Mouse (Mus musculus) lung, postnatal 10 days (tissue): ENCODE measurements around the gene Gpr84.

Source experiments
- DNase-seq: peaks from one replicate; pipeline ENCODE4 v3.0.0; 2021

Gpr84 gene

DNA sequence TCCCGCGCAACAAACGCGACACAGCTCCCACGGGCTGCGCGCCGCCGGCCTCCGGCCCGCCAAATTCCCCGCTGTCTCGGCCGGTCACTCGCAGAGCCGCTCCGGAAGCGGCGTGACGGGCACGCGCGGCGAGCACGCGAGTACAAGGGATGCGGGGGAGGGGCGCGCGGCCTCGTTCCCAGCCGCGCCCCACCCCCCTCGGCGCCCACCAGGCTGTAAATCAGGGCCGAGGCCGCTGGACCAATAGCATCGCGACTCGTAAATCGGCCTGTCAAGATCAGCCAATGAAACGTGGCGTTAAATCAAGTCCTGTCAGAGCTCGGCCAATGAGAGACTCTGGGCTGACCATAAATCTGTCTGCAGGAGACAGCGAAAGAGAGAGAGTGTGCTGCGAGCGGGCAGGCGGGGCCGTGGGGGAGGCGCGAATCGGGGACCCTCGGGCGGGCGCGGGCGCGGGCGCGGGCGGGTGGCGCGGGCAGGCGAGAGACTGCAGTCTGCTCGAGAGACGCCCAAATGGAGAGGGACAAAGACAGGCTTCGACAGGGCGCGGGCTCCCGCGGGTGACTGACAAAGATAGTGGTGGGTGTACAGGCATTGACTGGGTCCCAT is 5.2 kb downstream of the Gpr84 start:
- DNase-seq, result peak; percentile 97

GRCm38 (mm10) chr15:103304616-103304969 is 5.8 kb downstream of the Gpr84 start:
- DNase-seq, result no peak

- no peak for DNase-seq
Observed at GRCm38 (mm10) chr15:103303916-103304615, 6.3 kb downstream of the Gpr84 start.

GRCm38 (mm10) chr15:103302341-103303021 is 7.9 kb downstream of the Gpr84 start:
- DNase-seq, result no peak

DNA sequence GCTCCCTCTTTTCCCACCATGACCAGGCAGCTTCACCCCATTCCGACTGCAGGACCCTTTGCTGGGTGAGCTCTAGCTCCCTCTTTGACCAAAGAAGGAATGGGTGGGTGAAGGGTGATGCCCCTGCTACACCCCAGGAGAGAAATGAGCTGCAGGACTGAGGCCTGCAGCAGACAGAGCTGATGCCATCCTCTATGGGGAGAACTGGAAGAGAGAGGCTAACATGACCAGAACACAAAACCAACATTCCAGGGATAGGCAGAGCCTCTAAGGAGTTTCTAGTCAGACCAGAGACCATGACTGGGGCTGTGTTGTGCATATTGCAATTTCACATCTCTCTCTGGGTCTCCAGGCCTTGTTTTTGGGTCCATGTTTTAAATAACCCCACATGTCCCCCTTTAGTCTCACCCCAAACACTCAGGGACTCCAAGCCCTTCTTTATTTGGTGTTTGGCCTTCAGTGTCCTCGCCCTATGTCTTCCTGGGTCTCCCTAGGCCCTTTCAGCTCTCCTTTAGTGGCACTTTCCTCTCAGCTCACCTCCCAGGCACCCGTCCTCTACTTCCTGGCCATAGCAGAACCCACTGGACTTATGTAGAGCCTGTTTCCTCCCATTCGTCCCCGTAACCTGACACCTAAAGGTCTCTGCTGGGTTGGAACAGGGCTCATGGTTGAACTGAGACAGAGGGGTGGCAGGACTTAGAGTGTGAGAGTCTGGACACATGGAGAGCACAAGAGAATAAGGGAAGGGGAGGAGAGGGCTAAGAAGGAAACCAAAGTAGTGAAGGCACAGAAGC is 8.7 kb downstream of the Gpr84 start:
- DNase-seq, result no peak

DNA sequence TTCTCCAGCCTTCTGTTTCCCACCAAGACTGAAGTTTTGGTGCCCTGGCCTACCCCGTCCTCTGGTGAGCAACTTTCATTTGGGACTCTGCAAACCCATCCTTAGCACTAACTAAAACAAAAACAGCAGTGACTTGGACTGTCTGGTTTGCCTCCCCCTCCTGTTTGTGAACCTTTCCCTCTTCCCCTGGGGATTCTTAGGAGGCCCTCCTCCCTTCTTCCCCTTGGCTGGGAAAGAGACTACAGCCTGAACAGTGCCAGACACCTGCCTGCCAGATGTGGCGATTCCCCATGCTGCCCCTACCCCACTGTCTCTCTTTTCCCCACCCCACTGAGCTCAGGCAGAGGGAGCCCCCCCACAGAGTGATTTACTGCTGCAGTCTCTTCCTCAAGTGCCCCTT is 9.4 kb downstream of the Gpr84 start:
- DNase-seq, result no peak

- no peak for DNase-seq
Observed at GRCm38 (mm10) chr15:103300560-103300959, 9.9 kb downstream of the Gpr84 start.

GRCm38 (mm10) chr15:103300067-103300471 is 10.3 kb downstream of the Gpr84 start:
- DNase-seq, result peak; percentile 18

DNA sequence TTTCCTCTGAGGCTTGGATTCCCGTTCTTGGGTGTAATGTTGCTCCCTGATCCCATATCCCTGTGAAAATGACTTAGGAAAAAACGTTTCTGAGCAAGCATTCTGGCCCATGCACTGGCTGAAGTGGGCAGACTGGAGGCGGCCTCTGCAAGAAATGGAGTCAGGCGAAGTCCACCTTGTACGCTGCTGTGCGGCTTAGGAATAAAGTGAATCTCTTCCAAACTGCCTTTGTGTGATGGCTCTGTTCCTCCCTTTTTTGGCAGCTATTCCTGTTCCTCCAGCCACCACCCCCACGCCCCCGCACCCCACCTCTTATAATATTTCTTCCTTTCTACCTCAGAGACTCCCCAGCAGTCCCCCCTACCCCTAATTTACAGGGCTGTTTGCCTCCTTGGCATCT is 10.8 kb downstream of the Gpr84 start:
- DNase-seq, result no peak

DNA sequence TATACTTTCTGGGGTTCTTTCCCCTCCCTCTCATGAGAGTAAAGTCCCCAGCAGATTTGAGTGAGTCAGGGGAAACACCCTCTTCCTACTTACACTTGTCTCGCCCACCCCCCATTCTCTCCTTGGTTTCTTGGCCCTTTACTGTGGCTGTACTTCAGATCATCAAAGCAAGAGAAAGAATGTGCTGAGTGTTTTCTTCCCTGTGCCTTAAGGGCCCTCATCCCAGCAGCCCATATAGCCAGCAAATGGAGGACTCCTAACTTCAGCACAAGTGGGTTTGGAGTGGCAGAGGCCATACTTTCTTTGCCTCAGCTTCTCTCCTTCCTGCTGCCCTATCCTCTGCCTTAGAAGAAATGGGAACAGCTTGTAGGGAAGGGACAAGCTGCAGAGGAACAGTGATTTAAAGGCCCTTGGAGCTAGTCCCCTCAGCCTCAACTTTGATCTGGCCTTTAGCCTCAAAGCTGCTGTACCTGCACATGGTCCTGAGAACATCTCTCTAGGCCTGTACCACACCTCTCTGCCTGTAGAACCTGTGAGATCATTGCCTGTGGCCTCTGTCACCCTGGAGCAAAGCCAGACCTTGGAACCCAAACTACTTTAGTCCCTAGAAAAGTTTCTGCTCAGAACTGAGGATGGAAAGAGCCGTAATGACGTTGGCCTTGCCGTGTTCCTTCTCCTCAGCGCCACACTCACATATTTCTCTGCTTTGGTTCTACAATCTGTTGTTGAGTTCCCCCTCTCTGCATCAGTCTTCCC is 11.4 kb downstream of the Gpr84 start:
- peak; percentile 33 for DNase-seq

- no peak for DNase-seq
Observed at GRCm38 (mm10) chr15:103298026-103298425, 12.4 kb downstream of the Gpr84 start.

- no peak for DNase-seq
Observed at GRCm38 (mm10) chr15:103297313-103297712, 13.1 kb downstream of the Gpr84 start.

GRCm38 (mm10) chr15:103295851-103296250 is 14.6 kb downstream of the Gpr84 start:
- DNase-seq, result no peak

- DNase-seq, result no peak
Observed at GRCm38 (mm10) chr15:103294649-103295048, 15.8 kb downstream of the Gpr84 start.

GRCm38 (mm10) chr15:103293375-103293774 is 17.0 kb downstream of the Gpr84 start:
- DNase-seq, result no peak

- DNase-seq, result no peak
Observed at GRCm38 (mm10) chr15:103292673-103293345, 17.6 kb downstream of the Gpr84 start.

GRCm38 (mm10) chr15:103290843-103291242 is 19.6 kb downstream of the Gpr84 start:
- DNase-seq, result no peak

DNA sequence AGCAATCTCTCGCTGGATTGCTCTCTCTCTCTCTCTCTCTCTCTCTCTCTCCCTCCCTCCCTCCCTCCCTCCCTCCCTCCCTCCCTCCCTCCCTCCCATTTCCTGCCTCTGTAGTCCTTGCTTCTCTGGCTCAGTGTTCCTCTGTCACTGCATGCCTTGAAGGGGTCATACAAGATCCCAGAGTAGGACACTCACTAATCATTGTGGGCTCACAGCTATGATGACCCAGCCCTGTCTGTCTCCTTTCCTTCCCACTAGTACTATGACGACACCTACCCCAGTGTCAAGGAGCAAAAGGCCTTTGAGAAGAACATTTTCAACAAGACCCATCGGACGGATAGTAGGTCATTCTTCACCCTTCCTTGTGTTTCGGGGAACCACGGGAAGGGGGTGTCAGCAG is 20.0 kb downstream of the Gpr84 start:
- no peak for DNase-seq

GRCm38 (mm10) chr15:103289600-103289999 is 20.8 kb downstream of the Gpr84 start:
- DNase-seq, result no peak

DNA sequence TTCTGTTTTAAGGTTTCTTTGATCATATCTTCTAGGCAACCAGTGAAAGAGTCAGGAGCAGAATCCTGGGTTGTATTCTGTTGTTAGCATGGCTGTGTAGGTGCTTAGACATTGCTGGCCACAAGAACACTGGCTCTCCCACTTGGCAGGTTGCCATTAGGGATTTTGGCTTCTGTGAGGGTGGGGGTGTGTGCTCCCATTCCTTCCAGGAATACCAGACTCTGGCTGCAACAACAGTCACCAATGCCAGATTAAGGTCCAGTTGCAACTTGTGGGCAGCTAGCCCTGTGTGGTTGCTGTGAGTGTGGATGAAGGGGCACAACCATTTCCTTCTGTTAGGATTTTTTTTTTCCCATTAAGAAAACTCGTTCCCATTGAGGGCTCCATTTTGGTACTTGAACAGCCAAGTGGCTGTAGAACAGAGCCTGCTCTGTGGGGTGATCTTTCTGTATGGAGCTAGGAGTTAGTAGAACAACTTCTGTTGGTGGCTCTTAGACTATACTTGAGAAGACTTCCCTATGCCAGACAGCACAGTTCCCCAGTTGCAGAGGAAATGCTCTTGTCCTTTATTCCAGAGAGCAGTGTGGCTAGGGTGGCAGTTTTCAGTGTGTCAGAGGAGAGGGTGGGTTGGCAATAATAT is 24.5 kb downstream of the Gpr84 start:
- DNase-seq, result peak; percentile 83

DNA sequence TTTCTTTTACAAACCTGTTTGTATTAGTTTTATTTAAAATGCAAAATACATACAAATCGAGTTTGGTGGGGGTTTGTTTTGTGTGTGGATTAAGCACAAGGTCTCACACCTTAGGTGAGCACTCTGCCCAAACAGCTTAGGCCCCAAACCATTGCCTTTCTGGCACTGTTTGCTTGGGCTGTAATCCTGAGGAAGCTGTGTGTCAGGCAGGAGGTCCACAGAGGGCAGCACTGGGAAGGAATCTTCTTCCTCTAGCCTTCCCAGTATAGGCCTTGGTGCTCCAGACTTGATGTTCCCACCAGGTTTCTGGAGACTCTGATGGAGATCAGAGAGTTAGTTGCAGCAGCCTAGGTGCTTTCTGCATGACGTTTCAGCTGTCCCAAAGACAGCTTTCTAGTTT is 25.8 kb downstream of the Gpr84 start:
- DNase-seq, result peak; percentile 38

DNA sequence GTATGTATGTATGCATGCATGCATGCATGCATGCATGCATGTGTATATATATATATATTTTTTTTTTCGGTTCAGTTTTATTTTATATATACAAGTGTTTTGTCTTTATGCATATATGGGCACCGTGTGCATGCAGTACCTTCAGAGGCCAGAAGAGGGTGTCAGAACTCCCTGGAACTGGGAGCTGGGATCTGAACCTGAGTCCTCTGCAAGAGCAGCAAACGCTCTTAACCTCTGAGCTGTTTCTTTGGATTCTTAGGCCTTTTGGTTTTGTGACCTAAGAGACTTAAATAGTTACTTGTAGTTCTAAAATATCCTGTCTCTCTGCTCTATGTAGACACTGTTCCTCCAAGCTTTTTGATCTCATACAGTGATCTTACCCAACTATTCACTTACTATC is 26.3 kb downstream of the Gpr84 start:
- DNase-seq, result peak; percentile 68
